Mouse (Mus musculus) neutrophil, adult 65 days (primary cell): ENCODE data around the gene Ppp4r2. TPM values are rescaled to one million over a fixed set of nuclear protein-coding genes. Genes with fewer than 3 reads are reported as not detected.

Source experiments
- total RNA-seq: library from RNA; stranded (reverse); gene quantifications from 2 replicates; pipeline ENCODE4 v1.2.4, GENCODE M21; 2023

The Ppp4r2 gene
- total RNA-seq = 59.4 and 65.4 TPM in 2 replicates

DNA sequence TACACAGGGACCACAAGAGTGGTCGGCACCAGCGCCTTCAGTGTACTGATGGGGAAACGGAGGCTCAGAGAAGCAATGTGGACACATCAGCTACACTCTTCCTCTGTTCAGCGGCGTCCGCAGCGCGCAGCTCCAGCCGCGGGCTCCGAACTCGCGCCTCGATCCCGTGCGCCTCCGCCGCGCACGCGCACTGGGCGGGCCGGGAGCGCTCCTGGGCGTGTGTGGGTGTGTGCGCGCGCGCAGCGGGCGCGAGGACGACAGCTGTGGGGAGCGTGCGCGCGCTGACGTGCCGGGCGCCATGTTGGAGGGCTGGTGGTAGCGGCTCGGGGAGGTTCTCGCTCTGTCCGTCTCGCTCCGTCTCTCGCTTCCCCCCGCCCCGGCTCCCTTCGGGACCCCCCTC is at the start of gene Ppp4r2:
Ppp4r2 (plus strand) TSS at position 268 of the 400 bp plus-strand sequence.

Other genes with a start within 250 kb of the Ppp4r2 start
- 3.0 and 4.2 TPM in 2 replicates for gene Shq1, start 162.5 kb upstream of the Ppp4r2 start, total RNA-seq
- 0.09 and 0.14 TPM in 2 replicates for gene Gxylt2, start 128.9 kb upstream of the Ppp4r2 start, total RNA-seq